Mouse (Mus musculus): ENCODE measurements at regions not wholly inside any gene's neighbourhood (a gene's known extent, or its start where the extent isn't known, plus 50 kb on each side); places are given as distances from the start of the nearest gene placed in this dataset.

GRCm38 (mm10) chr5:46278190-46278589, 420.8 kb upstream of the Lcorl start:
- Histone ChIP-seq H3K4me3 (ENCODE audit: low read length) (no peak overlapping the region), H3K4me1 (ENCODE audit: insufficient read depth, low read length) (no peaks in the 10 kb centered on the region), H3K4me2 (replicated peaks; ENCODE audit: low read depth, low read length) (no peak overlapping the region), H3K9me3 (ENCODE audit: low read length) (no peaks in the 10 kb centered on the region; the same call in 1 of the 2 replicates), H3K9ac (replicated peaks; ENCODE audit: low read length) (no peak overlapping the region), H3K27me3 (ENCODE audit: insufficient read depth, low read length) (no peaks in the 10 kb centered on the region), H3K27ac (ENCODE audit: low read length) (no peak overlapping the region), H3K36me3 (ENCODE audit: insufficient read depth, low read length) (no peaks in the 10 kb centered on the region)
- ATAC-seq (ENCODE audit: low FRiP score, low TSS enrichment) = no peak

- H3K36me3 ChIP-seq (ENCODE audit: insufficient read depth, low read length) = no peaks in the 10 kb centered on the region
- WGBS = 89% methylated on average over 6 of the region's 6 CpGs
- no peak for ATAC-seq (ENCODE audit: low FRiP score, low TSS enrichment)
- H3K9ac ChIP-seq (replicated peaks; ENCODE audit: low read length) = no peak overlapping the region
- H3K9me3 ChIP-seq (ENCODE audit: low read length) = no peaks in the 10 kb centered on the region
- H3K27me3 ChIP-seq (ENCODE audit: insufficient read depth, low read length) = no peaks in the 10 kb centered on the region
- H3K4me3 ChIP-seq (ENCODE audit: low read length) = no peak overlapping the region
- H3K4me1 ChIP-seq (ENCODE audit: insufficient read depth, low read length) = no peaks in the 10 kb centered on the region
- H3K27ac ChIP-seq (ENCODE audit: low read length) = no peak overlapping the region
- no peak overlapping the region for H3K4me2 ChIP-seq (replicated peaks; ENCODE audit: low read depth, low read length)
Observed at GRCm38 (mm10) chr5:46256730-46257129, 399.3 kb upstream of the Lcorl start.

- Histone ChIP-seq H3K4me3 (ENCODE audit: low read length) (no peak overlapping the region), H3K36me3 (ENCODE audit: insufficient read depth, low read length) (no peaks in the 10 kb centered on the region), H3K4me2 (replicated peaks; ENCODE audit: low read depth, low read length) (no peak overlapping the region), H3K4me1 (ENCODE audit: insufficient read depth, low read length) (no peaks in the 10 kb centered on the region), H3K27ac (ENCODE audit: low read length) (no peak overlapping the region), H3K9me3 (ENCODE audit: low read length) (no peaks in the 10 kb centered on the region), H3K27me3 (ENCODE audit: insufficient read depth, low read length) (no peaks in the 10 kb centered on the region), H3K9ac (replicated peaks; ENCODE audit: low read length) (no peak overlapping the region)
- ATAC-seq (ENCODE audit: low FRiP score, low TSS enrichment) = no peak
Observed at GRCm38 (mm10) chr5:46253940-46254339, 396.5 kb upstream of the Lcorl start.

- ATAC-seq (ENCODE audit: low FRiP score, low TSS enrichment) = no peak
- WGBS = 80% methylated on average over 5 of the region's 5 CpGs
- H3K9ac ChIP-seq (replicated peaks; ENCODE audit: low read length) = no peak overlapping the region
Observed at GRCm38 (mm10) chr5:46235364-46236067, 378.1 kb upstream of the Lcorl start.

GRCm38 (mm10) chr5:46232780-46233179, 375.4 kb upstream of the Lcorl start:
- ATAC-seq (ENCODE audit: low FRiP score, low TSS enrichment) = no peak
- no peak overlapping the region for H3K4me2 ChIP-seq (replicated peaks; ENCODE audit: low read depth, low read length)
- no peak overlapping the region for H3K4me3 ChIP-seq (ENCODE audit: low read length)
- H3K9me3 ChIP-seq (ENCODE audit: low read length) = no peaks in the 10 kb centered on the region
- no peak overlapping the region for H3K9ac ChIP-seq (replicated peaks; ENCODE audit: low read length)
- no peak overlapping the region for H3K27ac ChIP-seq (ENCODE audit: low read length)
- no peaks in the 10 kb centered on the region for H3K27me3 ChIP-seq (ENCODE audit: insufficient read depth, low read length)
- no peaks in the 10 kb centered on the region for H3K36me3 ChIP-seq (ENCODE audit: insufficient read depth, low read length)
- no peaks in the 10 kb centered on the region for H3K4me1 ChIP-seq (ENCODE audit: insufficient read depth, low read length)

More at GRCm38 (mm10) chr5:46235364-46236067, 378.1 kb upstream of the Lcorl start:
- Histone ChIP-seq H3K9me3 (ENCODE audit: low read length) (no peaks in the 10 kb centered on the region), H3K27ac (ENCODE audit: low read length) (no peak overlapping the region), H3K27me3 (ENCODE audit: insufficient read depth, low read length) (no peaks in the 10 kb centered on the region), H3K4me1 (ENCODE audit: insufficient read depth, low read length) (no peaks in the 10 kb centered on the region), H3K36me3 (ENCODE audit: insufficient read depth, low read length) (no peaks in the 10 kb centered on the region), H3K4me3 (ENCODE audit: low read length) (no peak overlapping the region), H3K4me2 (replicated peaks; ENCODE audit: low read depth, low read length) (no peak overlapping the region)

GRCm38 (mm10) chr5:46228667-46229066, 371.3 kb upstream of the Lcorl start:
- no peak overlapping the region for H3K9ac ChIP-seq (replicated peaks; ENCODE audit: low read length)
- no peaks in the 10 kb centered on the region for H3K9me3 ChIP-seq (ENCODE audit: low read length)
- ATAC-seq (ENCODE audit: low FRiP score, low TSS enrichment) = no peak
- WGBS = 75% methylated on average over 3 of the region's 3 CpGs
- no peaks in the 10 kb centered on the region for H3K4me1 ChIP-seq (ENCODE audit: insufficient read depth, low read length)
- no peaks in the 10 kb centered on the region for H3K36me3 ChIP-seq (ENCODE audit: insufficient read depth, low read length)
- H3K4me3 ChIP-seq (ENCODE audit: low read length) = no peak overlapping the region
- H3K27ac ChIP-seq (ENCODE audit: low read length) = no peak overlapping the region
- H3K4me2 ChIP-seq (replicated peaks; ENCODE audit: low read depth, low read length) = no peak overlapping the region
- H3K27me3 ChIP-seq (ENCODE audit: insufficient read depth, low read length) = no peaks in the 10 kb centered on the region

GRCm38 (mm10) chr5:46212845-46213468, 355.5 kb upstream of the Lcorl start:
- H3K36me3 ChIP-seq (ENCODE audit: insufficient read depth, low read length) = no peaks in the 10 kb centered on the region
- H3K27me3 ChIP-seq (ENCODE audit: insufficient read depth, low read length) = no peaks in the 10 kb centered on the region
- H3K9me3 ChIP-seq (ENCODE audit: low read length) = no peaks in the 10 kb centered on the region
- H3K4me3 ChIP-seq (ENCODE audit: low read length) = no peak overlapping the region
- peak; percentile 79 for ATAC-seq (ENCODE audit: low FRiP score, low TSS enrichment)
- 36% methylated on average over 4 of the region's 4 CpGs for WGBS
- H3K27ac ChIP-seq (ENCODE audit: low read length) = no peak overlapping the region
- peaks cover 8% of the 10 kb centered on the region; the same call in 1 of the 2 replicates for H3K4me1 ChIP-seq (ENCODE audit: insufficient read depth, low read length)
- no peak overlapping the region for H3K4me2 ChIP-seq (replicated peaks; ENCODE audit: low read depth, low read length)
- H3K9ac ChIP-seq (replicated peaks; ENCODE audit: low read length) = no peak overlapping the region

GRCm38 (mm10) chr5:46209076-46209475, 351.7 kb upstream of the Lcorl start:
- no peak overlapping the region for H3K4me3 ChIP-seq (ENCODE audit: low read length)

GRCm38 (mm10) chr5:46203744-46204143, 346.3 kb upstream of the Lcorl start:
- ATAC-seq (ENCODE audit: low FRiP score, low TSS enrichment) = no peak
- no peak overlapping the region for H3K4me3 ChIP-seq (ENCODE audit: low read length)

More at GRCm38 (mm10) chr5:46209076-46209475, 351.7 kb upstream of the Lcorl start:
- H3K36me3 ChIP-seq (ENCODE audit: insufficient read depth, low read length) = no peaks in the 10 kb centered on the region
- H3K27ac ChIP-seq (ENCODE audit: low read length) = no peak overlapping the region
- H3K4me2 ChIP-seq (replicated peaks; ENCODE audit: low read depth, low read length) = no peak overlapping the region
- no peaks in the 10 kb centered on the region for H3K9me3 ChIP-seq (ENCODE audit: low read length)
- H3K9ac ChIP-seq (replicated peaks; ENCODE audit: low read length) = no peak overlapping the region
- ATAC-seq (ENCODE audit: low FRiP score, low TSS enrichment) = no peak
- WGBS = 59% methylated on average over 2 of the region's 2 CpGs
- peaks cover 8% of the 10 kb centered on the region; the same call in 1 of the 2 replicates for H3K4me1 ChIP-seq (ENCODE audit: insufficient read depth, low read length)
- H3K27me3 ChIP-seq (ENCODE audit: insufficient read depth, low read length) = no peaks in the 10 kb centered on the region

GRCm38 (mm10) chr5:46202457-46202772, 345.0 kb upstream of the Lcorl start:
- no peak overlapping the region for H3K9ac ChIP-seq (replicated peaks; ENCODE audit: low read length)
- 86% methylated on average over 2 of the region's 2 CpGs for WGBS
- H3K27ac ChIP-seq (ENCODE audit: low read length) = no peak overlapping the region
- no peak for ATAC-seq (ENCODE audit: low FRiP score, low TSS enrichment)
- no peaks in the 10 kb centered on the region for H3K27me3 ChIP-seq (ENCODE audit: insufficient read depth, low read length)
- no peak overlapping the region for H3K4me3 ChIP-seq (ENCODE audit: low read length)
- no peaks in the 10 kb centered on the region for H3K36me3 ChIP-seq (ENCODE audit: insufficient read depth, low read length)
- H3K4me2 ChIP-seq (replicated peaks; ENCODE audit: low read depth, low read length) = no peak overlapping the region
- H3K4me1 ChIP-seq (ENCODE audit: insufficient read depth, low read length) = no peaks in the 10 kb centered on the region
- H3K9me3 ChIP-seq (ENCODE audit: low read length) = no peaks in the 10 kb centered on the region

More at GRCm38 (mm10) chr5:46203744-46204143, 346.3 kb upstream of the Lcorl start:
- 66% methylated on average over 4 of the region's 4 CpGs for WGBS
- H3K27me3 ChIP-seq (ENCODE audit: insufficient read depth, low read length) = no peaks in the 10 kb centered on the region
- no peaks in the 10 kb centered on the region for H3K9me3 ChIP-seq (ENCODE audit: low read length)
- H3K27ac ChIP-seq (ENCODE audit: low read length) = no peak overlapping the region
- H3K4me1 ChIP-seq (ENCODE audit: insufficient read depth, low read length) = no peaks in the 10 kb centered on the region
- no peak overlapping the region for H3K9ac ChIP-seq (replicated peaks; ENCODE audit: low read length)
- H3K36me3 ChIP-seq (ENCODE audit: insufficient read depth, low read length) = no peaks in the 10 kb centered on the region
- no peak overlapping the region for H3K4me2 ChIP-seq (replicated peaks; ENCODE audit: low read depth, low read length)

All from kidney, embryonic 16.5 days (tissue).